Mouse (Mus musculus): ENCODE measurements around the gene Spata5. TPM values are rescaled to one million over a fixed set of nuclear protein-coding genes. Genes with fewer than 3 reads are reported as not detected.

Gene Spata5
- polyA plus RNA-seq, 1 experiment from 2014 or later, result 43.4 TPM

DNA sequence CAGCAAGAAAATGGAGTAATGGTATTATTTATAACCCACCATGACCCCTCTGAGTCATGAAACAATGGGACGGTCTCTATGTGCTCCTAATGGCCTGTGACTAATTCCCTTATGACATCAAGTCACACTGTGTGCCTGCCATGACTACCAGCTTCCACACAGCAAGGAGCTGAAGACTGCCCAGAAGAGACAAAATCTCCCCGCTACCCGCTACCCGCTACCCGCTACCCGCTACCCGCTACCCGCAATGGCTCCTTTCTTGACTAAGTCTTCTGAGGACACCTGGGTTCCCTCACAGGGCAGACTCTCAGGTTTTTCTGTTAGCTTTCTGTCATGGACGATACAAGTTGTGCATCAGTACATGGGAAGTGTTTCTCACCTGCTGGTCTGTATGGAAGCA is 182.7 kb downstream of the Spata5 start:
- 95% methylated on average over 9 of the region's 9 CpGs for WGBS
- H3K4me3 ChIP-seq (ENCODE audit: low read length), result no peak overlapping the region
- H3K4me1 ChIP-seq (ENCODE audit: insufficient read depth, low read length), result no peaks in the 10 kb centered on the region
- no peaks in the 10 kb centered on the region for H3K27me3 ChIP-seq (ENCODE audit: insufficient read depth, low read length)
- peaks cover 4% of the 10 kb centered on the region; the same call in 1 of the 2 replicates for H3K9me3 ChIP-seq (ENCODE audit: low read length)
- no peaks in the 10 kb centered on the region for H3K36me3 ChIP-seq (ENCODE audit: insufficient read depth, low read length)
- no peak overlapping the region for H3K27ac ChIP-seq (ENCODE audit: low read length)
- H3K9ac ChIP-seq (replicated peaks; ENCODE audit: low read length), result no peak overlapping the region
- no peak overlapping the region for H3K4me2 ChIP-seq (replicated peaks; ENCODE audit: low read depth, low read length)
- no peak for ATAC-seq (ENCODE audit: low FRiP score, low TSS enrichment)

DNA sequence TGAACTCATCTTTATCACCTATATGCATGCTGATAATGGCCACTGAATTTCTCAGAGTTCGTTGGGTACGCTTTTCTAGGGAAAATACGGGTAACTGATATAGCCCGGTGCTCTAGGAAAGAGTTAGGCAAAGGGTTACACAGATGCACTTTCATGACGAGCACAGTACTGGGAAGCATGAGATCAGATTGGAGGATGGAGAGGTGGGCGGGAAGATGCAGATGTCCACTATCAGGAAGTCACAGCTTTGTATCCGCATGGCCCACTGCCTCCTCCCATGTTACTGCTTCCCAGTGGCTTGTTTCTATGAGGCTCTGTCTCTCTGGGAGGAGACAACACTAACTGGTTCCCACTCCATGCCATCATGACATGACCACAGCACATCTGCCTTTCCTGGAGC is 183.2 kb downstream of the Spata5 start:
- H3K9me3 ChIP-seq (ENCODE audit: low read length), result peaks cover 4% of the 10 kb centered on the region; the same call in 1 of the 2 replicates
- no peak overlapping the region for H3K4me2 ChIP-seq (replicated peaks; ENCODE audit: low read depth, low read length)
- no peak overlapping the region for H3K9ac ChIP-seq (replicated peaks; ENCODE audit: low read length)
- no peak overlapping the region for H3K4me3 ChIP-seq (ENCODE audit: low read length)
- H3K27ac ChIP-seq (ENCODE audit: low read length), result no peak overlapping the region
- H3K4me1 ChIP-seq (ENCODE audit: insufficient read depth, low read length), result no peaks in the 10 kb centered on the region
- no peak for ATAC-seq (ENCODE audit: low FRiP score, low TSS enrichment)
- H3K27me3 ChIP-seq (ENCODE audit: insufficient read depth, low read length), result no peaks in the 10 kb centered on the region
- WGBS, result 81% methylated on average over 7 of the region's 7 CpGs
- H3K36me3 ChIP-seq (ENCODE audit: insufficient read depth, low read length), result no peaks in the 10 kb centered on the region

DNA sequence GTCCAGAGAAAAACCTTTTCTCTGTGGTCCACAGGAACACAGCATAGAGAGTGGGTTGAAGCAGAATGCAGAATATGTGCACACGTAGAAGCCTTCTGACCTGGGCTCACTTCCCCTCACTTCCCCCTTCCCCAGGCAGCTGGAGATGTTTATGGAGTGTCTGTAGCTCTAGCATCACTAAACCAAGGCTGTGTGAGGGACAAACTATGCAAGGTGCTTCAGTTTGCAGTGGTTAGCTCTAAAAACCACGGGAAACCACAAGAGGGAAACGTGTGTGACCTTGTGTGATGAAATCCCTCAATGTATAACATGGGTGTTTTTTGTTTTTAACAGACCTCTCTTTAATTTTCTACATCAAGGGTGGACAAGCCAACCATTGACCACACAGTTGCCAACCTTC is 183.8 kb downstream of the Spata5 start:
- Histone ChIP-seq H3K4me3 (ENCODE audit: low read length) (no peak overlapping the region), H3K27me3 (ENCODE audit: insufficient read depth, low read length) (no peaks in the 10 kb centered on the region), H3K4me1 (ENCODE audit: insufficient read depth, low read length) (no peaks in the 10 kb centered on the region), H3K9ac (replicated peaks; ENCODE audit: low read length) (no peak overlapping the region), H3K9me3 (ENCODE audit: low read length) (peaks cover 4% of the 10 kb centered on the region; the same call in 1 of the 2 replicates), H3K27ac (ENCODE audit: low read length) (no peak overlapping the region), H3K4me2 (replicated peaks; ENCODE audit: low read depth, low read length) (no peak overlapping the region), H3K36me3 (ENCODE audit: insufficient read depth, low read length) (no peaks in the 10 kb centered on the region)
- ATAC-seq (ENCODE audit: low FRiP score, low TSS enrichment), result no peak
- 86% methylated on average over 3 of the region's 3 CpGs for WGBS

DNA sequence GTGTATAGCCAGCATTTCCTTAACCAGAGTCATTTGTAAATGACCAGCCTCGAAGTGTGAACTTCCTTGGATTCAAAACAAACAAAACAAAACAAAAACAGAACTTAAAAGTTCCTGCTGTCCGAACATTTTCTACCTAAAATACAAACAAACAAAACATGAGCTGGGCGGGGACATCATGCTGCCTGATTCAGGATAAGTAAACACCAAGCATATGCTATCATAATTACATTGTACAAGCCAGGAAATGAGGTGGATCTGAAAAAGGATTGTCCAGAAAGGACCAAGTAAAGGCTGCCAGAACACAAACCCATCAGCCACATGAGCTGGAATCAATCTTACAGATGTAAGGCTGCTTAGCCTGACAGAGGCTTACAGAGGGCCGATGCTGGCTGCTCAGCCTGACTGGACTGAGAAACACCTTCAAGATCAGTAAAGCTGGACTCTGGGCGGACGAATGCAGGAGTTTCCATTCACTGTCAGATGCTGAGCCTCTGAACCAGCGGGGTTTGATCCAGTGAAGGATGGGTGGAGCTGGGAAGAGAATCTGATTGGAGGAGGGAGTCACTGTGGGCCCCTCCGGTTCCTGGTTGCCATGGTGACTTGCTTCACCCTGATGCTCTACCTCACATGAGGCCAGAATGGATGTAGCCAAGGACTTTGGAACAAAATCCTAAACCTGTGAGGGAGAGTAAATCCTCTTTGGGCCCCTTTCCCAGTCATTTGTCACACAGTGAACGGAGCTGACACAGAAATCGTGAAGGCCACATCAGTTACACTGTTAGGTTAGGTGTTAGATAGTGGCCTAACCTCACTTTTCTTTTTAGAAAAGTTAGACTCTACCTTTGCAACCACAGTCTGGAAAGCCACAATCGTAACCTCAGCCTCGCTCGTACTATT is 185.5 kb downstream of the Spata5 start:
- 60% methylated on average over 13 of the region's 13 CpGs for WGBS
- no peaks in the 10 kb centered on the region for H3K27me3 ChIP-seq (ENCODE audit: insufficient read depth, low read length)
- peaks cover 7% of the 10 kb centered on the region; the same call in 1 of the 2 replicates for H3K9me3 ChIP-seq (ENCODE audit: low read length)
- no peak for ATAC-seq (ENCODE audit: low FRiP score, low TSS enrichment)
- H3K36me3 ChIP-seq (ENCODE audit: insufficient read depth, low read length), result no peaks in the 10 kb centered on the region
- H3K27ac ChIP-seq (ENCODE audit: low read length), result no peak overlapping the region
- no peaks in the 10 kb centered on the region for H3K4me1 ChIP-seq (ENCODE audit: insufficient read depth, low read length)
- no peak overlapping the region for H3K9ac ChIP-seq (replicated peaks; ENCODE audit: low read length)
- H3K4me2 ChIP-seq (replicated peaks; ENCODE audit: low read depth, low read length), result no peak overlapping the region
- no peak overlapping the region for H3K4me3 ChIP-seq (ENCODE audit: low read length)

DNA sequence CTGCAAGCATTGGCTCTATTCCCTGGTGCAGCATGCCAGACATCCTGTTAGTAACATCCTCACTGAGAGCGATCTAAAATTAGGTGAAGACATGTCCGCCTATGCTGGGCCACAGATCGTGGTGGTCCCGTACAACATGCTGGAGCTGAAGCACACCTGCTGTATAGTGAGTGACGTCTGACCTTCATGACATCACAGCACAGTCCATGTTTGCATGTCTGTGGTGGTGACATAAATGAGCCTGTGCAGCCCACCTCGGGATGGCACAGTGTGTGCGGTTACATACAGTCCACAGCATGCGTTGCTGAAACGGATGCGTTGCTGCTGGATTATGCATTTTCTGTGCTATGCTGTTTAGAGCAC is 186.2 kb downstream of the Spata5 start:
- Histone ChIP-seq H3K9me3 (ENCODE audit: low read length) (peaks cover 7% of the 10 kb centered on the region; the same call in 1 of the 2 replicates), H3K4me3 (ENCODE audit: low read length) (no peak overlapping the region), H3K4me1 (ENCODE audit: insufficient read depth, low read length) (no peaks in the 10 kb centered on the region), H3K36me3 (ENCODE audit: insufficient read depth, low read length) (no peaks in the 10 kb centered on the region), H3K4me2 (replicated peaks; ENCODE audit: low read depth, low read length) (no peak overlapping the region), H3K27ac (ENCODE audit: low read length) (no peak overlapping the region), H3K9ac (replicated peaks; ENCODE audit: low read length) (no peak overlapping the region), H3K27me3 (ENCODE audit: insufficient read depth, low read length) (no peaks in the 10 kb centered on the region)
- ATAC-seq (ENCODE audit: low FRiP score, low TSS enrichment), result peak; percentile 57; the same call in 1 of the 2 replicates
- WGBS, result 86% methylated on average over 10 of the region's 10 CpGs

DNA sequence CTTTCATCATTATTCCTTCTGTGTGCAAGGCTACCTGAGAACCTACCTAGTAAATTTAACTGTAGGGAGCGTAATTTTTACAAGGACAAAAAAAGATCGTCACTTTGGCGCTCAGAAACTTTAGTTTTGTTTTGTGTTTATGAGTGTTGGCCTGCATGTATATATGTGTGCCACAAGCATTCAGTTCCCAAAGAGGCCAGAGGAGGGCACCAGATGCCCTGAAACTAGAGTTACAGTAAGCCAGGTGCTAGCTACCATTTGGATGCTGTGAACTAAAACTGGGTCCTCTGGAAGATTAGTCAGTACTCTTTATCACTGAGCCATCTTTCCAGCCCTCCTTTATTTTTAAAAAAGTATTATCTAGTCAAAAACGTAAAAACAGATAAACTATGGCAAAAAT is 189.2 kb downstream of the Spata5 start:
- H3K9me3 ChIP-seq (ENCODE audit: low read length), result peaks cover 7% of the 10 kb centered on the region; the same call in 1 of the 2 replicates
- H3K27me3 ChIP-seq (ENCODE audit: insufficient read depth, low read length), result no peaks in the 10 kb centered on the region
- WGBS, result 93% methylated on average over 4 of the region's 4 CpGs
- H3K27ac ChIP-seq (ENCODE audit: low read length), result no peak overlapping the region
- no peak overlapping the region for H3K4me2 ChIP-seq (replicated peaks; ENCODE audit: low read depth, low read length)
- no peak overlapping the region for H3K4me3 ChIP-seq (ENCODE audit: low read length)
- no peaks in the 10 kb centered on the region for H3K36me3 ChIP-seq (ENCODE audit: insufficient read depth, low read length)
- H3K9ac ChIP-seq (replicated peaks; ENCODE audit: low read length), result no peak overlapping the region
- H3K4me1 ChIP-seq (ENCODE audit: insufficient read depth, low read length), result peaks cover 4% of the 10 kb centered on the region; the same call in 1 of the 2 replicates
- ATAC-seq (ENCODE audit: low FRiP score, low TSS enrichment), result no peak

DNA sequence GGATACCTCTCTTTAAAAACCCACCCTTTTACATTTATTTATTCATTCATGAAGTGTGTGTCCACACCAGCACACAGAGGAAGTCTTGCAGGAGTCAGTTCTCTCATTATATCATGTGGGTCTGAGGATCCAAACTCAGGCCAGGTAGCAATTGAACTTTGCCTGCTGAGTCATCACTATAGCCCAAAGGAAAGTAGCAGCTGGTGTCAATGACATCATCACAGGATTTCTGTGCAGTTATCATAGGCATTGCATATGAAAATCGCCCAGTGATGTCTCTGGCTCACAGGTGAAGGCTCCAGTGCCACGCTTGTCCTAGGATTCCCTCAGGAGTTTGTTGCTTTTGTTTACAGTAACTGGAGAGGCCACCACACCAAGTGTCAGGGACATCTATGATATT is 191.0 kb downstream of the Spata5 start:
- Histone ChIP-seq H3K27ac (ENCODE audit: low read length) (no peak overlapping the region), H3K4me2 (replicated peaks; ENCODE audit: low read depth, low read length) (no peak overlapping the region), H3K36me3 (ENCODE audit: insufficient read depth, low read length) (no peaks in the 10 kb centered on the region), H3K9me3 (ENCODE audit: low read length) (peaks cover 7% of the 10 kb centered on the region; the same call in 1 of the 2 replicates), H3K4me1 (ENCODE audit: insufficient read depth, low read length) (peaks cover 9% of the 10 kb centered on the region; the same call in 1 of the 2 replicates), H3K9ac (replicated peaks; ENCODE audit: low read length) (no peak overlapping the region), H3K27me3 (ENCODE audit: insufficient read depth, low read length) (no peaks in the 10 kb centered on the region), H3K4me3 (ENCODE audit: low read length) (no peak overlapping the region)
- no peak for ATAC-seq (ENCODE audit: low FRiP score, low TSS enrichment)
- WGBS, result 94% methylated on average over 2 of the region's 2 CpGs

DNA sequence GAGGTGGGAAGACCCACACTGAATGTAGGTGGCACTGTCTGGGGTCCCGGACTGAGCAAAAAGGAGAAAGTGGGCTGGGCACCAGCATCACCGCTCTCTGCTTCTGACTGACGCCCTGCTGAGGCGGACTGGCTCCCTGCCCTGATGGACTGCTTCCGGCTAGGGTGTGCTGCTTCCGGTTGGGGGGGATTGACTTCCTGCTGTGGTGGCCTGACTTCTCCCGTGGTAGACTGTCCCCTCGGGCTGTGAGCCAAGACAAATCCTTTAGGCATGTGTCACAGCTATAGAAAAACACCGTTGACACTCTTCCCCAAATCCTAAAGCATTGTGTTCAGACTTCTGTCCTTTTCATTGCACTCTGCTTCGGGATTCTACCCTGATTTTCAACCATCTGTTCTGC is 194.0 kb downstream of the Spata5 start:
- no peaks in the 10 kb centered on the region for H3K27me3 ChIP-seq (ENCODE audit: insufficient read depth, low read length)
- H3K27ac ChIP-seq (ENCODE audit: low read length), result peak overlapping the region; percentile 40
- H3K9me3 ChIP-seq (ENCODE audit: low read length), result 0 out of 2 replicates have a peak, but pooled peaks cover 3% of the 10 kb centered on the region
- WGBS, result 51% methylated on average over 10 of the region's 10 CpGs
- H3K4me3 ChIP-seq (ENCODE audit: low read length), result no peak overlapping the region
- no peak overlapping the region for H3K4me2 ChIP-seq (replicated peaks; ENCODE audit: low read depth, low read length)
- H3K4me1 ChIP-seq (ENCODE audit: insufficient read depth, low read length), result peaks cover 9% of the 10 kb centered on the region; the same call in 1 of the 2 replicates
- ATAC-seq (ENCODE audit: low FRiP score, low TSS enrichment), result peak; percentile 86
- H3K36me3 ChIP-seq (ENCODE audit: insufficient read depth, low read length), result no peaks in the 10 kb centered on the region
- H3K9ac ChIP-seq (replicated peaks; ENCODE audit: low read length), result no peak overlapping the region

DNA sequence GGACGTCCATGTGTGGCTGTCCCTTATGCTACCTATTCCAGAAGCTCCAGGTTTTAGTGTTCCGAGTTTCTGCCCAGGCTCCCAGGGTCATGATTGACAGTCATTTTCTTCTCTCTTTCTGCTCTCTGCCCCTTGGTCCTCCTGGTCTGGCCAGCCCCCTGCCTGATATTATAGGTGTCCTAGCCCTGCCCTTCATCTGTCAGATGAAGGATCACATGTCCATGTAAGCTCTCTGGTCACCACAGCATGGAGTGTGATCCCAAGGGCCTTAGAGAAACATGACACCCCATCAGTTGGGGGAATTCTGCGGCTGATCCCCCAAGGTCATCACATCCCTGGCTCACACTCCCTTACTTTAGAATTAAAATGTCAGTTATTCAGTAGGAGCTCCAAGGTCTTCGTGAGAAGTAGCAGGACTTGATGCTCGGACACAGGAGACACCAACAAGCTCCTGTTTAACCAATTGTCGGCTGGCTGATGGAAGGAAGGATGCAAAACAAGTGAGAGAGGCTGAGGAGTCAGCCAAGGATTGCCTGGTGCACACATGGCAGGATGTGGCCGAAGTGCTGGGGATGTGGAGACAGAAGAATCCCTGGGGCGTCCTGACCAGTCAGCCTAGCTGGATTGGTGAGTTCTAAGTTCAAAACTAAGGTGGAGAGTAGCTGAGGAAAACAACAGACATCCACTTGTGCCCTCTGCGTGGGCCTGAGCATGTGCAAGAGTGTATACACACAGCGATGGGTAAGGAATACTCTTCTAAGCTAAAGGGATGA is 195.4 kb downstream of the Spata5 start:
- Histone ChIP-seq H3K27ac (ENCODE audit: low read length) (no peak overlapping the region), H3K27me3 (ENCODE audit: insufficient read depth, low read length) (no peaks in the 10 kb centered on the region), H3K4me2 (replicated peaks; ENCODE audit: low read depth, low read length) (no peak overlapping the region), H3K36me3 (ENCODE audit: insufficient read depth, low read length) (no peaks in the 10 kb centered on the region), H3K9me3 (ENCODE audit: low read length) (no peaks in the 10 kb centered on the region), H3K9ac (replicated peaks; ENCODE audit: low read length) (no peak overlapping the region), H3K4me1 (ENCODE audit: insufficient read depth, low read length) (peaks cover 9% of the 10 kb centered on the region; the same call in 1 of the 2 replicates), H3K4me3 (ENCODE audit: low read length) (no peak overlapping the region)
- 57% methylated on average over 10 of the region's 10 CpGs for WGBS
- peak; percentile 59; the same call in 1 of the 2 replicates for ATAC-seq (ENCODE audit: low FRiP score, low TSS enrichment)

All from kidney, embryonic 16.5 days (tissue).